Mouse (Mus musculus) T-helper 17 cell (primary cell): Measurements from ENCODE around the gene Sipa1l1.

Source experiments
- in situ Hi-C, 2 experiments: fragments of 300-600 bp; cut with MboI, MseI; formaldehyde crosslinking; loops; 1 replicate in 1 of 2; 2 replicates in 1 of 2; pipeline ENCODE4 v1.15.1; 2025; ENCODE audit warnings: high pct_unique_total_duplicates in 2 of 2

Sipa1l1 gene

DNA sequence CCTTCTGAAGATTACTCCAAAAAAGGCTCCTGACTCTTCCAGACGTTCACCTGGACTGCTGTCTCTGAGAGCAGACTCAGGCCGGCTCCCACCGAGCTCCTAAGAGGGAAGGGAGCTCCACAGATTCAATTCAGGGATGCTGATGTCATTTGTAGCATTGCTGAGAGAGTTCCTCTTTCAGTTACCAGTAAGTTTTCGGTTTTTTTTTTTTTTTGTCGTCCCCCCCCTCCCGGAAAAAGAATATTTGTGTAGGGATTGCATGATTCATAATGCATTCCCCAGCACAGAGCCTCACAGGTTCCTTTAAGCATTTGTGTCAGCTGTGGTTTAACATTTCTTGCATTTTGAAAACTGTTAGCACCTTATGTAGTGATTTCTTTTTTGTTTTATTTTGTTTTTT is 71.6 kb downstream of the Sipa1l1 start:
- in situ Hi-C loops, result no loop called here

DNA sequence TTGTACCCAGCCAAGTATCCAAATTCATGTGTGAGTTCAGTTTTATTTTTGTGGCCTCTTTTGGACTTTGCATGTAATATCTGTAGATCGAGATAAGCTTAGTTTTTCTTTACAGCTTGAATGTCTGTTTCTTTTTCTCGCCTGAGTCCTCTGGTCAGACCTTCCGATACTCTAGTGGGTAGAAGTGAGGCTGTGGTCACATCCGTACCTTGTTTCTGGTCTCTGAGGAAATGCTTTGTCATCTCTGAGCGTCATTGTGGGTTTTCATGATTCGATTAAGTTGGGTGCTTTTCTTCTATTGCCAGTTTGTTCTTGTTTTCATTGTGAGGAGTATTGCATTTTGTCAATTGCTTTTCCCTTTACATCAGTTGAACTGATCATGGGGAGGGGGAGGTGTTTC is 76.1 kb downstream of the Sipa1l1 start:
- in situ Hi-C loops, result no loop called here

DNA sequence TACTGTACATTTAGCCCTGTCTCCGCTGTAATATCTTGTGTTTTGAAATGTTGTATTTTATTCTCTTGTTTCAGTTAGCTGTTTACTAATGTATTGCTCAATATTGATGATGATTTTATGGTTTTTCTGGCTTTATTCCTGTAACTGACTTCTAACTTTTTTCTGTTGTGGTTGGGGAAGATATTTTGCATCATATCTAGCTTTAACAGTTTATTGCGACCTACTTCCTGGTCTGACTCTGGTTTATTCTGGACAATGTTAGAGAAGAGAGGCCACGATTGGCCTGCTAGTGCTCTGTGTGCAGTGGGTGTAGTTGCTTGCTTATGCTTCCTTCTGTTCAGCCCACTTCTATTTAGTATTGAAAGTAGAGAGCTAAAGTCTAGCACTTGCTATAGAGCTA is 77.3 kb downstream of the Sipa1l1 start:
- in situ Hi-C loops, result no loop called here

DNA sequence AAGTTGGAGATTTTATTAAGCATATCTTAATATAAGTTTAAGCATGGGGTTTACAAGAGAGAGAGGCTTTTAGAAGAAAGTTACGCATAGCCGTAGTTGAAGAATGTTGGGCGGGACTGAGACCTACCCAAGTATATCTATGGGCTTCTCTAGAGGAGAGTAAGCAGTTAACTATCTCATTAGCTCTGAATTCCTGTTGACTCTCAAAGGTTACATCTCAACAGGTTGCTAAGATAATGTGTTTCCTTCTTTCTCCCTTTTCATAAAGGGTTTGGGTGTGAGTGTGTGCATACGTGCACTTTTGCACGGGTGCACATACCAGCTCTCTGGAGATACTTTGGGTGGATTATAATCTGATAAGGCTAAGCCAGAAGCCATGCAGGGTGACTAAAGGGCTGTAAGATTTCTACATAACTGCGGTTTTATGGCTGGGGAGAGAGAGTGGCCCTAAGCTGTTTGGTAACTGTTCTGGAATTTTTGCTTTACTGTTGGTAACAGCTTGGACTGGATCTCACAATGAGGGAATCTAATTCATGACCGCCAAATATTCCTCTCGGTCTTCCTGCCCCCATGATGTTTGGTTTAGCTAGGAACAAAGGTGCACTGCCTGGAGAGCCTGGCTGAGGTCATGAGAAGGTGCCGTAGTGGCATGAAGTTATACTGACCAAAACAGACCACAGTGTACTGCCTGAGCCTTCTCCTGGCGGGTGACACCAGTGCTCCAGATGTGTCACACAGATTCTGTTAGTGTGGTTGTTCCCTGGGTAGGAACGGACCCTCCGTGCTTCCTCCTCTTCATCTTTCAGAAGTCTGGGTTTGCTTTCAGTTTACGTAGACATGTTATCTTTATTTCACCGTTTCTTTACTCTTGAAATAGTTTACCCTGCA is 78.5 kb downstream of the Sipa1l1 start:
- in situ Hi-C loops, result no loop called here

- in situ Hi-C loops, result no loop called here
Measured at GRCm38 (mm10) chr12:82248501-82248900, 79.4 kb downstream of the Sipa1l1 start.

- in situ Hi-C loops, result no loop called here
Measured at GRCm38 (mm10) chr12:82251328-82251727, 82.2 kb downstream of the Sipa1l1 start.

DNA sequence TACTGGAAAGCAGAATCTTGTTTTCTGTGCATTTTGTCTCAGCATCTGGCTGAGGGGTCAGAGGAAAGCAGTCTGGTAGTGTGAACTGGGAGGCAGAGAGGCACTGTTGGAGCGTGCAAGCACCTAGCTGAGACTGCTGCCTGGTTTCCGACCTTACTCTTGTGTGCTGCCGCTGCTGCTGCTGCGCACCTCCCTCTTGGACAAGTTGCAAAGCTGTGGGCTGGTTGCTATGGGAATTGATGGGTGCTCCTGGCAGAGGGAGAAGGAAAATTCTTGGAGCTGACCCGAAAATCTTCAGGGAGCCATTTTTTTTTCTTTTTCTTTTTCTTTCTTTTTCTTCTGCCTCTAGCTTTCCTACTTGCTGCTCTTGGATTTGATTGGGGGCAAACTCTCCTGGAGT is 85.0 kb downstream of the Sipa1l1 start:
- in situ Hi-C loops, result no loop called here

DNA sequence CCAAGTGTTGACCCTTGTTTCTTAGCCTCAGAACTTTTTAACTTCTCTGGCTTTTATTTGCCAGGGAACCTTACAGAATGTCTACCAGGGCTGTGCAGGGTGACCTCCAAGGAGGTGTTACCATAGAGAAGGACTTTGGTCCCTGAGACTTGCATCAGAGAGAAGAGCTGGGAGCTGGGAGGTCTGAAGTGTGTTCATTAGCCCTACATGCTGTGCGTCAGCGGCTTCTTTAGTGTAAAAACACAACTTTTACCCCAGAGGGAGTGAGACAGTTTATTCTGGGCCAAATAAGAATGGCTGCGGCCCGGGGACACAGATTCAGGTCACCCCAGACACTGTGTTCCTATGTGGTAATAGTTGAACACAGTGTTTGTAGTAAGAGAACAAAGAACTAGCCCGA is 86.9 kb downstream of the Sipa1l1 start:
- in situ Hi-C loops, result no loop called here

DNA sequence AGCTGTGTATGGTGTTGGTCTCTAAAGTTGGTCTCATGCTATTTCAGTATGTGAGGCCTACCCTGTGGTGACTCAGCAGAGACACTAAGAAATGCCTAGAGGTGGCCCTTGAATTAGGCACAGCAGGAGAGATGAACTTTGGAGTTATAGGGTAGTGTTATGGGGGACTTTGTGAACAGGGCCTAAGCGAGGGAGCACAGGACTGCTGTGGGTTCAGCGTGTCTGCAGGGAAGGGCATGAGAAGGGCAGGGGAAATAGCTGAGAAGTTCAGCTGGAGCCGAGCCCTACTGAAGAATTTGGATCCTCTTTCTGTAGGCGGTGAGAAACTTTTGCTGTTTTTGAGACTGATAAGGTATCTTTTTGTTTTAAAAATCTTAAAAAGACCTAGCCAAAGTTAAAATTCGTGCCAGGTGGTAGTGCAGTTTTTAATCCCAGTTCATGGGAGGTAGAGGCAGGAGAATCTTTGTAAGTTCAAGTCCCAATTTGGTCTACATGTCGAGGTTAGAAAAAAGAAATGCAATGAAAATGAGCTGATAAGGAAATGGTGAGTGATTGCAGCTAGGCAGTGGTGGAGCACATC is 87.9 kb downstream of the Sipa1l1 start:
- in situ Hi-C loops, result no loop called here

- in situ Hi-C loops, result no loop called here
Measured at GRCm38 (mm10) chr12:82257994-82258785, 89.1 kb downstream of the Sipa1l1 start.

- in situ Hi-C loops, result no loop called here
Measured at GRCm38 (mm10) chr12:82263443-82263842, 94.3 kb downstream of the Sipa1l1 start.

- in situ Hi-C loops, result no loop called here
Measured at GRCm38 (mm10) chr12:82264083-82264851, 95.1 kb downstream of the Sipa1l1 start.

- in situ Hi-C loops, result no loop called here
Measured at GRCm38 (mm10) chr12:82265335-82266274, 96.5 kb downstream of the Sipa1l1 start.

DNA sequence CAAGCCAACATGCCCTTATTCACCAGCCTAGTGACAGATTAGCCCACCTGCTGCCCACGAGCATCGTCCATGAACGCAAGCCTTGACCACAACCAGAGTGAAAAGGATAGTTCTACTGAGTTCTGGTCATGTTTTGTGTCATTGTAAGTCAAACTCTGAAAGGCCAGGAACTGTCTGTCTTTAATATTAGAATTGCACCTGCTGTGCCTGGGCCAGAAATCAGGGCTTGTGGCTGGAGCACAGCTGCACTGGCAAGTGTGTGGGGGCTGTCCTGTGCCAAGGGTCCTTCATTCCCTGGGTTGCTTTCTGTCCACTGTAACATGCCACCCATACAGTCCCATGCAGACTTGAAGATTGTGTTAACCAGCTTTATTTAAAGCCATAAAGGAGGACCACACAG is 102.3 kb downstream of the Sipa1l1 start:
- in situ Hi-C loops, result no loop called here

GRCm38 (mm10) chr12:82273503-82273902 is 104.4 kb downstream of the Sipa1l1 start:
- in situ Hi-C loops, result no loop called here

- in situ Hi-C loops, result no loop called here
Measured at GRCm38 (mm10) chr12:82274576-82274975, 105.5 kb downstream of the Sipa1l1 start.

DNA sequence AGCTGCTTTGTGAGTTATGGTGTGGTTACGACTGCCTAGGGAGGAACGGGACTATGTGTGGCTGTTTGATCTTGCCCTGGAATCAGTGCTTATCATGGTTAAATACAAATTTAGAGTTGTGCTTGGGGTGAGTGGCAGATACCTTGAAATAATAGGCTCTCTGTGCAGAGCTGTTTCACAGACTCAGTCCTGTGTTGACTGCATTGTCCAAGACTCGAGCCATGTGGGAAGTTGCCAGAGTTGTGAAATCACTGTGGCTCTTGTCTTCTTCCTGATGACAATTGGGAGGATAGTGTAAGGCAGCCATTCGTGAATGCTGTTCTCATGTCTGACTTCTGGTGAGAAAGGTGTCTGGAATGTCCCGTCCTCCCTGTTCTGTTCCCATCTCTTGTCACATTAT is 106.6 kb downstream of the Sipa1l1 start:
- in situ Hi-C loops, result no loop called here

DNA sequence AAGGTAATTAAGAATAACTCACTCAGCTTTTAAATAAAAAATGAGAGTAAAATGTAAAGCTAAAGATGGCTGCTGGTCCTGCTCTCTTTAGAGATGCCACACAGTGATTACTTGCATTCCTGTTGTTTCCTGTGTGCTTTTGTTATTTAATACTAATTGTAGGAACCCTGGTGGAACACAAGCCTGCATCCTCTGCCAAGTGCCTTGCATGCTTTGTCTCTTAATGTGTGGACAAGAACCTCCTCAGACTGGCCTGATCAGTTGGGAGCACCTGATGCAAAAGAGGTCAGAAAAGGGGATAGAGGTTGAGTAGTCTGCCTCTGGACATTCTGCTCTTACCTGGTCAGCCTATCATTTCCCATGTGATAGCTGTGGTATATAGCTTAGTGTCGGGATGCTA is 107.5 kb downstream of the Sipa1l1 start:
- in situ Hi-C loops, result no loop called here

DNA sequence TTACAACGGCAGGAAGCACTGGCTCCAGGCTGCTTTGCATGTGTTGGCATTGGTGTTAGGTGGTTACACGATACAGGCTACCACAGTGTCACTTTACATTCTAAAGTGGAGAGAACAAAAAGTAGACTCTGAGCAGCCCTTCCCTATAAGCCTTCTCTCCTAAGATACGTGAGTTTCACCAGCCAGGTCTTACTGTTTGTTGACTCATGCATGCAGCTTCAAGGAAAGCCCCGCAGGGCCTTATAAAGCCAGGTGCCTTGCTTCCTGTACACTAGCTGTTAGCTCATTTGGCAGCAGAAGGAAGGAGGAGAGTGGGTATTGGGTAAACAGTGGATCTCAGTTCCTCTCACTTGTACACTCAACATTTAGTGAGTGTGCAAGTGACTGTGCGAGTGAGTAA is 115.5 kb downstream of the Sipa1l1 start:
- in situ Hi-C loops, result no loop called here

DNA sequence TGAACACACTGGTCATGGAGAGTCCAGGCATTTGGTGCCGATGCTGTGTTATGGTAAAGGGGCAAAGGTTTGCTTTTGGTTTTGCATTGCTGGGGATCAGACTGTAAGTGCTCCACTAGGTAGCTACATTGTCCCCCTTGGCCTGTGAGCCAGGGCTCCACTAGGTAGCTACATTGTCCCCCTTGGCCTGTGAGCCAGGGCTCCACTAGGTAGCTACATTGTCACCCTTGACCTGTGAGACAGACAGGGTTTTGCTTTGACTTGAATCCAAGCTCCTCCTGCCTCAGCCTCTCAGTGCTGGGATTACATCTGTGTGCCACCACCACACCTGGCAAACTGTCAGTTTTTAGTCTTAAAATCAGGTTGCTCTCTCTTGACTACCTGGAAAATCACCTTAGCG is 115.9 kb downstream of the Sipa1l1 start:
- in situ Hi-C loops, result no loop called here

DNA sequence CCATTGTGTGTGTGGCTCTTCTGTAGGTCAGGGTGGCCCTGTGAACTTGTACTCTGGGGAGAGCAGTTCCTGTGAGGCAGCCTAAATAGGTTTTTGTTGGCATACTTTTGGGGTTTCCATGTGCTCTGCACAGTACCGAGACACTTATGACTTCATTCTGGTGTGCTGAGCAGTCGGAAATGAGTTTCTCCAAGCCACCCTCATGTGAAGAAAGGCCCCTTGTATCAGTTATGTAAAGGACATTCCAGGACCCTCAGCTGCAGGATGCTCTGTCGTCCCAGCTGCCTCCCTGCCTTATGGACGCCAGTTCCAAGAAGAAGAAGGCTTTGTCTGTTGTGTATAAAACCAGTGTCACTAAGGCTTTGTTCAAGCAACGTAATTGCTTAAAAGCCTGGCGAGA is 116.9 kb downstream of the Sipa1l1 start:
- in situ Hi-C loops, result no loop called here
